Mouse (Mus musculus): ENCODE results near the gene Mgrn1.

Gene Mgrn1

DNA sequence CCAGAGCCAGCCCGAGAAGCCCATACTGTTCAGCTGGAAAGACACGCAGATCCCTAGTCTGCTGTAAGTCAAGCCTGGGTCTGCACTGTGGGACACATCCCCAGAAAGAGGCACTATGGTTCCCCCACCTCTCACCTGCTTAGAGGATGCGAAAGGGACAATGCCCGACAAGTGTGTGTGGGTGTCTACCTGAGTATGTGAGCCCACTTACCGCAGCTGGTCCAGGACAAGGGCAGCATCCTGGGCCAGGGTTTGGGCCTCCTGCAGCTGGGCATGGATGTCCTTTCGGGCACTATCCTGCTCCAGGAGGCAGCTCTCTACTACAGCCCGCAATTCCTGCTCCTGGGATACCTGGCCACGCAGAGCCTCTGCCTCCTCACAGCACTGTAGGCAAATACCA is 56.8 kb downstream of the Mgrn1 start:
- DNase-seq: no peak

DNA sequence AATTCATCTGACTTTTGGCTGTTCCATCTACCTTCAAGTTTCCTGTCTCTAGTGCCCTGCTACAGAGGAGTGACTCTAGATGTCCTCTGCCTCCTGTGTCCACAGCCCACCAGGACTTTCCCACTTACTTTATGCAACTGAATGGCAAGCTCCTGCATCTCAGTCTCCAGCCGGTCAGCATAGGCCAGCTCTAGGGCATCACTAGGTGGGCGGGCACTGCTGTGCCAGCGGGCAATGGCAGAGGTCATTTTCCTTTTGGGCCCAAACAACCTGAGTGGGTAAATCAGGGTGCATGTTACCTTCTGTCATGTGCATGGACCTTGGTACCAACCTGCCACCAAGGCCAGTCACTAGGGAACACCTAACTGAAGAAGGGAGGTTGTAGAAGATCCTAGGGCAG is 57.4 kb downstream of the Mgrn1 start:
- DNase-seq: no peak

DNA sequence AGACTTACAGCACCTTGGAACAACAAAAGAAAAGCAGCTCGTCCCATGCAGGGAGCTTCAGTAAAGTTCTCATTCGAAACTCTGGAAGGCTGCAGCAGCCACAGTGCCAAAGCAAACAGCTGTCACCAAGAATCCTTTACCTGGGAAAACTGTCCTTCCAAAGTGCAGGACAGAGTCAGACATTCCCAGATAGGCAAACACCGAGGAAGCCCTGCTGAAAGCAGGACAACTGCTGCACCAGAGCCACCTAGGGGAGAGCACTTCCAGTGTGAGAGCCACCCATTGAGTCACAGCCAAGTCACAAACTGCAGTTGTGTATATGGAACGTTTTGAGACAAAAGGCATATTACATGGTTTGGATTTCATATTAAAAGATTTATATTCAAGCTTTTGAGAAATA is 59.4 kb downstream of the Mgrn1 start:
- no peak for DNase-seq

DNA sequence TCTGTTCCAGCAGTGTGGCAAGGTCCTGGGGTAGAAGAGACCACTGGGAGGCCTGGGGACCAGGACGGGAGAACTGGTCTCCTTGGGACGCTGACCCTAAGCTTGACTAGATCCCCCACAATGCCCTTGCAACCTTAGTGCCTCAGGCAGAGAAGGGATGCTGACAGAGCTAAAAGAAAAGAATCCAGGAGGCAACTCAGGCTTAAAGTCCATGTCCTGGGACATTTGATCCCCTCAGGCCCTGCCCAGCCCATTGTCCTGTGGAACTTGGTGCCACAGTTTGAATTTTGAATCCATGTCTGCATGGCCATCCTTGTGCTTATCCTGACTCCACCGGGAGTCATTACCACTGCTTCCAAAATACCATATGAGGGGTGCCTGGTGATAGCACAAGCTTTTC is 60.1 kb downstream of the Mgrn1 start:
- no peak for DNase-seq

DNA sequence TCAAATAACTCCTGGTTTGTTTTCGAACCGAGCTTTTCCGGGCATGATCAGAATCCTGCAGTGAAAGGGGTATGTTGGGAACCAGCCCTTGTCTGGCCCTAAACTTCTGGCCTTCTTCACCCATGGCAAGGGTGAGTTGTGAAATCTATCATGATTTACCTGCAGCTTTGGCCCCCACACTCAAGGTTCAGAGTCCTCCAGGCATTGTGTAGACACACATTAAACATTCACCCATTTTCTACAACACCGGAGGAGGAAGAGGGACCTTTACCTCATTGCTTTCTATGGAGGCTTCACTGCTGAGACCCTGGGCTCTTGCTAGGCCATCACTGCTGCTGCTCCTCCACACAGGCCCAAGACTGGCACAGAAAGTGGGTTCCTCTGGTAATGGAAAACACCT is 61.3 kb downstream of the Mgrn1 start:
- DNase-seq: no peak

DNA sequence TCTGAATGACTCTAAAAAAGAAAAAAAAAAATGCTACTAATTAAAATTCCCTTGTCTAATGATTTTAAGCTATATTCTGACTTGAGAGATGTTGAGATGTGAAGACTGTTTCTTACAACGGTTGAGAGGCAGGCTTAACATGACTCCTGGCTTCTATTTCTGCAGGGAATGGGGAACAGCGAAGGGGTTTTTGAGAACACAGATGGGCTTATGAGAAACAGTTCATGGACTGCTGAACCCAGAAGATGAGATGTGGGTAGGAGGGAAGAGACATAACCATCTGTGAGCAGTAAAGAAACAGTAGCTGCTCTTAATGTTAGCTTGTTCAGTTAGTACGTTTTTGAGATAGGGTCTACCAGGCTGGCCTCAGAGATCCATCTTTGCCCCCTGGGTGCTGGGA is 70.6 kb downstream of the Mgrn1 start:
- no peak for DNase-seq

DNA sequence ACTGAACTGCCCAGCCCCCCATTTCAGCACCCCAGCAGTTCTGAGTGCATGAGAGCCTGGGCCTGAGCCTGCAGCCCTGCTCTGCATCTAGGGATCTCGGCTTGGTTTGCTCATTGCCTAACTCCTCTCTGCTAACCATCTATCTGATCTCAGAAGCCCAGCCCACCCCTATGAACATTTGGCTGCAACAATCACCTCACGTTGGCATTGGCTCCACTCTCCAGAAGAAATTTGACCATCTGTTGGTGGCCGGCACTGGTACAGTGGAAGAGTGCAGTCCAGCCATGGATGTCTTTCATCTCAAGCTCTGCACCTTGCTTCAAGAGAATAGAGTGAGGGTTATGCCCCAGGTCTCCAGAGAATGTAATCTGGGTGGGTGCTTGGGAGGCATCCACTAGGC is 71.4 kb downstream of the Mgrn1 start:
- DNase-seq: peak; percentile 82

DNA sequence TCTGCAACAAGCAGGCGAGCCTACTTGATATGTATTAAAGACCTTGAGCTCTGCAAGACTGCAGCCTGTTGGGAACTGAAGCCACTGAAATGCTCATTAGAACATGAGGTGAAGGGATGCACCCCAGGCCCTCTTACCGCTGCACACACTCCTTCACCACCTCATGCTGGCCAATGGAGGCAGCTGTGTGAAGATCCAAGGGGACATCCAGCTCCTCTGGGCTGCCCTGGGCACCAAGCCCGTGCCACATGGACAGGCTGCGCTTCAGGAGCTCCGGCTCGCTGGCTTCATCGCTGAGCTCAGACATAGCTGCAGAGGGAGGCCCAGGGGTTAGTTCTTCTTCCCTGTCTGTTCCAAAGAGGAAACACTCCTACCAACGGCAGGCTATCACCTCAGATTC is 74.2 kb downstream of the Mgrn1 start:
- DNase-seq: no peak

DNA sequence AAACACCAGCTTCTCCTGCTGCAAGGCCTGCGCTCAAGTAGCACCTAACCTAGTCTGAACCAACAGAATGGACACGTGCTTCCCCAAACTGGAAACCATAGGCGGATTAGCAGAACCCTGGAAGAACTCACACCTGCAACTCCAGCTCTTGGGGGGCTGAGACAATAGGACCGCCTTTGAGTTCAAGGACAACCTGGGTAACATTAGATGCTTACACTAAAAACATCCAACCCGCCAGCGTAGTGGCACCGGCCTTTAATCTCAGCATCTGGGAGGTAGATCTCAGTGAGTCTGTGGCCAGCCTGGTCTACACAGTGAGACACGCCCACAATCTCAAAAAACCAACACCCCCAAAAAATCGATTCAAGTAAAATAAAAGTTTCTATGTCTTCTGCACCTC is 77.3 kb downstream of the Mgrn1 start:
- DNase-seq: peak; percentile 60

DNA sequence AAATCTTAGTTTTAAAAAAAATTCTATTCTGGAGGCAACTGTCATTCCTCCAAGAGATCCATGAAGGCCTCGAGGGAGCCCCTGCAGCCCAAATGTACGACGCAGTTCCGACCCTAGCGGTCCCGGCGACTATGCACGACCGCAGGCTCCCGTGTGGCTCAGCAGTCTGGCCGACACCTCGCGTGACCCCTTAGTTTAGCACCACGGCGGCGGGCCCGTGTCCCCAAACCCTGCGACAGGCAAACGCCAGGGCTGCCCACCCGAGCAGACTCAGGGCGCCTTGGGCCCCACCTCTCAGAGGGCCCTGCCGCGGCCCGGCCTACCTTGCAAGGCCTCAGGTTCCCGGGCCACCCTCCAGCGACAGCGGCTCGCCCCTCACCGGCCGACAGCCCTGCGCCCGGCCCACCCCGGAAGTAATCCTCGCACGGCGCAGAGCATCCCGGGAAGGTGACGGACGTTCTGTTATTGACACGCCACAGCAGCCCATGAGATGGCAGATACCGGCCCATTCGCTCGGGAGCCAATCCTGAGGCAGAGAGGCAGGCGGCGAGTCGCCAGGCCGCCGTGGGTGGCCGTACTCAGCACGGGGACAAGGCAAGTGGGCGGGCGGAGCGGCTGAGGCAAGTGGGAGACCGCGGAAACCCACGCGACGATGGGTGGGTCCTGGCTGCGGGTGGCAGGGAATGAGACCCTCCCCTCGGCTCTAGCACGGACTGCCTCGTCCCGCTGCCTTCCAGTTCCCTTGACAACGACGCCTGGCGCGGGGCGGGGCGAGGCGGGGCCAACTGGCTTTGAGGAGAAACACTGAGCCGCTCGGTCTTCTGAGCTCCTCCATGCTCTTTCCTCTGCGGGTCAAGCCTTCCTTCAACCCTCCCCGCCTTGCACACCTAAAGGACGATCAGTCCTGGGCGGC is 78.0 kb downstream of the Mgrn1 start, which contains the start of gene Anks3:
Anks3 (minus strand) TSS at position 409 of the 913 bp plus-strand sequence.
- DNase-seq: peak; percentile 99

DNA sequence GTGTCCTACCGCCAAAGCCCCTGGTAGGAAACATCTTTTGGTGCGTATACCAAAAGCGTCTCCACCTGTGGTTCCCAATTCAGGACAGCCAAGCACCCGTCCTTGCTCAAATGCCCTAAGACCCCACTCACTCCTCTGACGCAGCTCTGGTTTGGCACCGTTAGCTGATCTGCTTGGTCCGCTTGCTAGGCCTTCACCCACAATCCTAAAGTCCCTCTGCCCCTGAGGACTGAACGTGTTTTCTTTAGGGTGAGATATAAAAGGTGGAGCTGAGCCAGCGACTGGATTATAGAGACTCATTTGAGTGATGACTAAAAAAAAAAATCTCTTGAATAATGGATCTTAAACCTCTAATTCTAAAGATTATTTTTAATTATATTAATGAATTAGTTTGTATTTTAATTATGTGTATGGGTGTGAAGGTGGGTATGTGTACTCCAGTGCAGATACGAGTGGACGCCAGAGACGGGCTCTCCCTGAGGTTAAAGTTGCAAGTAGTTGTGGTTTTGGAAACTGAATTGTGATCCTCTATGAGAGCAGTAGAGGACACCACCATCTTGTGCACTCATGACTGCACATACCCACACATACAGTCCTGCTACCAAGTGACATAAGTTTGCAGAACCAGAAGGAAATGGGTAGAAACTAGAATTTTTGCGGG is 78.8 kb downstream of the Mgrn1 start:
- DNase-seq: peak; percentile 72

DNA sequence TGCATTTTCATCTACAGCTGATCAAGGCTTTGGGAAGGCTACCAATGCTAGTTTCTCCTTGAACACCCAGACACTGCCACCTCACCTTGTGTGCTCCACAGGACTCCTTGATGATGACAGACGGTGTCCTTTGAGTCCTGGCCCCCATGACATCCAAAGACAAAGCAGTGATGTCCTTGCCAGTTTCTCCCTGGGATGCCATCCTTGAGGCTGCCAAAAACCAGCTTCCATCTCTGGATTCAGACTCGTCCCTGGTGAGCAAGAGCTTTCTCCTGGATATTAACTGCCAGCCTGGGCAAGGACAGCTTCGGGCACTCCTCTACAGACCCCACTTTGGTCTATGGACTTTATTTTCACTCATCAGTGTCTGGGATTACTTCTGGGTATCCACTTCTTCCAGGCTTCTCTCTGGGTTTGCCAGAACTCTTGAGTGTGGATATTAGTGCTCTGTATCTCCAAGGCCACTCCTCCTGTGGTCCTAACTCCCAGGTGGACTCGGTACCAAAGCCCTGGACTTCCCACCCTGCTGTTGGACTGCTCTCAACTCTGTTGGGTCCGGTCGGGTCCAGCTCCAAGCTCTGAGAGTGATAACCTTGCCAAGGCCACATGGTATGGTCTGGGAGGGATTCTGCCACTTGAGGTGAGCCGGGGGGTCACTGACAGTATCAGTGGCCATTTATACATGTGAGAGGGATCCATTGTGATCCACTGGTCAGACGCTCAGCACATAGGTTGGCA is 79.5 kb downstream of the Mgrn1 start:
- peak; percentile 58 for DNase-seq

DNA sequence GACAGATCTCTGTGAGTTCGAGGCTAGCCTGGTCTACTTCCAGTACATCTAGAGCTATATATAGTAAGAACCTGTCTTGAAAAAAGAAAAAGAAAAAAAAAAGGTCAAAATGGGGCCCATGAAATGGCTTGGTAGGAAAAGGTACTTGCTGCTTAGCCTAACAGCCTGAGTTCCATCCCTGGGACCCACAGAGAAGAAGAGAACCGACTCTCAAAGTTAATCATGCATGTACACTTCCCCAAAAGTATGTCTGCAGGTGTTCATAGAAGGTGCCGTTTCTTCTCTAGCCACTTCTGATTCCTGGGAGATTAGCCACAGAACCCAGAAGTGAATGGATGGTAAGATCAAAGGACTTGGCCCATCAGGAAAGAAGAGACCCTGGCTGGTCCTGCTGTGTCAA is 82.4 kb downstream of the Mgrn1 start:
- no peak for DNase-seq

DNA sequence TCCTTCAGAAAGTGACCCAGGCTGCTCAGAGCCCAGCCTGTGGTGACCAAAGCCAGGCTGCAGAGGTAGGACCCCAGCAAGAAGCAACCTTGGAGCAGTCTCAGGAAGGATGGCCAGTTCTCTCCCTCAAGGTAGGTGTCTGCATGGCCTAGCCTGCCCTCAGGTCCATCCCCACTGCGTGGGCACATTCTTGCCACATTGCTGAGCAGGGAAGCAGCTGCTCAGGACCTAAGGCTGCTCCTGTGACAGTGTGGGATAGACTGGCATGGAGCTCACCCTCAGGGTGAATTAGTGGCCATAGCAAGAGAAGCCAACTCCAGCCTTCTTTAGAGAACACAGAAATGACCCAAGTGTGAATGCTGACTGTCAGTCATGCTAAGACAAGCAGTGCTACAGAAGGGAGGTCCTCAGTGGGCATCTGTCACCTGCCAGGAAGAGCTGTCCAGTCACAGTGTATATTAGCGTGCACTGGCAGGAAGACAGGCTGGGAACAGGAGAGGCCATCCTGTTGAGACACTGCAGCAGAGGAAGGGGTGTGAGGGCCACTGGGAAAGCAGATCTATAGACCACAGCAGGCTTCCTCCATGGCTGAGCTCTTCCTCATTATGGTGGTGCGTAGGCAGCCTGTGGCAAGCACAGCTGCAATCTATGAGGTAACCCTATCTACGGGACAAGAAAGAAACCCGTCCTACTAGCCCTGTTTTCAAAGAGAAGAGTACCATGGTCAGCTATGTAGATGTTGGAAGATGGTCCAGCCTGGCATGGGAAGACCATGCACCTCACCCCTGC is 83.2 kb downstream of the Mgrn1 start:
- DNase-seq: no peak

DNA sequence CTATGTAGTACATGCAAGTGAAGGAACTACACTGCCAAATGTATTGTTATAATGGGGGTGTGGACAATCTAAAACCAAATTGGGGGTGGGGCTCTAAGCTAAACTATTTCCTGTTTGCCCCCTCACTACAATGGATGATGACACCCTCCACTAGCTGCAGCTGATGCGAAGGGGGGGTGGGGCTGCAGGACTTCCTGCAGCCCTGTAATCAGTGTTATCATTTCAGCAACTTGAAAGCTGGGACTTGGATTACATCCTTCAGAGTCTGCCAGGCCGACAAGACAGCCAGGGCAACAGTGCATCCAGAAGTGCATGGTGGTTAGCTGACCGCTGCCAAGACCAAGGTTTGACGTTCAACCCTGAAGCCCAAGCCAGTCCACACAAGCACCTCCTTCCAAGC is 85.6 kb downstream of the Mgrn1 start:
- no peak for DNase-seq

DNA sequence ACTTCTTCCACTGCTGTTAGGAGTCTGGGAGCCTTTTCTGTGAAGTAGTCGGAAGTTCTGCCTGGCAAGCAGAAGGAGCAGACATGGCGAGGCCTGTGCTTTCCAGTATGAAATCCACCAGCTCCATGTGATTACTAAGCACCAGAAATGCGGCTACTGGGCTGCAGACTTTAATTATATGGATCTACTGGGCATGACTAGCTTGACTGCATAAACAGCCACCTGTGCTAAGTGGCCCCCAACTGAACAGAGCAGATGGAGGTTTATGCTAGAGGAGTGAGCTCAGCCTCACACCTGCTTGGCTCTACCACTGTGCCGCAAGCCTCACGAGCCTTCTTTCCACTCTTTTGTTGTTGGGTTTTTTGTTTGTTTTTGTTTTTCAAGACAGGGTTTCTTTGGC is 88.5 kb downstream of the Mgrn1 start:
- peak; percentile 79 for DNase-seq

DNA sequence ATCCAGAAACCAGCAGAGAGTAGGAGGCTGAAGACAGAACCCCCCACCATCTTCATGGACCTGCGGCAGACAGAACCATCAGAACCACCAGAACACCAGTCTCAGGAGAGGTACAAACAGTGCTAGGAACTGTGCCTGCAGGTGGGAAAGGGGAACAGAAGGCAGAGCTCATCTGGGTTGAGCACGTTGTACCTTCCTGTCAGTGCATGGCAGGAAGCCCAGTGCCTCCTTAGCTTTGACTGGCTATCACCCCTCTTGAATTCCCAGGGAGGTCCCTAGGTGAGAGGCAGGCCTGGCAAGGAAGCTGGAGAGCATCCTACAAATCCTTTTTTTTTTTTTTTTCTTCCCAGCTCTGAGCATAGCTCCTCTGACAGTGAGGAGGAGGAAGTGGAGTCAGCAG is 90.1 kb downstream of the Mgrn1 start:
- DNase-seq: peak; percentile 82

DNA sequence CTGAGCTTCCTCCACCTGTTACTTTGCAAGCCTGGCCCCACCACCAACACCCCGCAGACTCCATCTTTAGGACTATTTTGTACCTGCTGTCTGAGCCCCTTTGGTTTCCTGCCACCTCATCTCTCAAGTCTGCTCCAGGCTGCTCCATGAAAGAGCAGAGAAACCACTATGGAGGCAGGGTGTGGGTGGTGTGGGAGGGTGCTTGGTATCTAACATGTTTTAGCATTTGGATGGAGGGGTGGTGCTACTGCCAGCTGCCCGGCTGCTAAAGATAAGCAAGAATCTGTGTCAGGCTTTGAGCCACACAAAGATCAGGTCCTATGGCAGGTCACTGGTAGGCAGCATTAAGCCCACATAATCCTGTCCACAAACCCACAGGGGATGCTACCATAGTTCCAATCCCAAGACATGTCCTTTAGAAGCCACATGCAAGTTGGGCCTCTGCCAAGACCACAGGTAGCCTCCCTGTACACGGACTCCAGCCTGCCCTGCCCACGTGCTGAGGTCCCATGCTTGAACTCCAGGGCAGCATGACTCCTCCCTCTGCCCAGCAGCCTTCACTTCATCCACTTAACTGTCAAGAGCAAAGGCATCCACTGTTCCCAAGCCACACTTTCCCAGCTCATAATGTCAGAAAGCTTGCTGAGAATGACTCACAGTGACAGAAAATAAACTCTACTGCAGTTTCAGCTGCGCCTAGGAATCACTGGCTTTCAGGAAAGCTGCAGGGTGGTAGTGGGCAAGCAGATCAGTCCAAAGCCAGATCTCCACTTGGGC is 92.4 kb downstream of the Mgrn1 start:
- DNase-seq: peak; percentile 30

DNA sequence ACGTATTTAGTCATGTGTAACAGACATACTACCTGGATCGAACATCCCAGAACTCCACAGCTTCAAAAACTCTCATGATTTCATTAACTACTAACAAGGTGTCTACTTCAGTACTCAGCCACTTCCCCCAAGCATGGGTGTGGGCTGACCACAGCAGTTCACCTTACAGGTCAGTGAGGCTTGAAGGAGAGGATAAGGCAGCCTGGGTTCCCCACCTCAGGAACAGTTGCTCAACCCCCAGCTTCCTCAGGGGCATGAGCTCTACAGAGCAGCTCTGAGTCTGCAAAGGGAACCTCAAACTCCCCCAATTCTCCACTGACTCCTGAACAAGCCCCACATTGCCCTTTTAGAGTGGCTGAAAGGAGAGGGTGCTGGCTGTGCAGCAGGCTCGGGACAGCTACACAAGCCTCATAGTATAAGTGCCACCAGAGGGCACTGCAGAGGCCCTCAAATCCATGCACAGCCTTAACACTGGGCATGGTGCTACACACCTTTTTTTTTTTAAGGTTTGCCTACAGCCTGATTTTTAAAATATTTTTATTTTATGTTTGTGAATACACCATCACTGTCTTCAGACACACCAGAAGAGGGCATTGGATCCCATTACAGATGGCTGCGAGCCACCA is 93.8 kb downstream of the Mgrn1 start:
- DNase-seq: peak; percentile 44

DNA sequence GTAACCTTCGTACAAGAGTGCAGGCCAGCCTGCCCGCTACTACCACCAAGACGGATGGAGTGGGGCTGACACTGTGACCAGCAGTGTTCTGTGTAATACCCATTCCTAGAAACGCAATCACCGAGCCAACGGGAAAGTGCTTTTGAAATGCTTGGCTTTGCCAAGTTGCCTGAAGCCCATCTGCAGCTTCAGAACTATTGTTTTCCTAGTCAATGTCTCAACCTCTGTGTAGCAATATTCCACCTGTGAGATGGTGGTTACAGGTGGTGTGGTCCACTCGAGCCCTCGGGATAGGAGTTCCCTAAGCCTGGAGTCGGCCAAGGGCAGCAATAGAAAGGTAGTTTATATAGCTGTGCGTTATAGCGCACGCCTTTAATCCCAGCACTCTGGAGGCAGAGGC is 98.7 kb downstream of the Mgrn1 start:
- DNase-seq: no peak
